Mouse (Mus musculus) kidney, postnatal 25 days (tissue): ENCODE results near the gene Abca4.

ENCODE experiments used
- DNase-seq, 2 experiments: peaks; one replicate each; pipeline ENCODE4 v3.0.0; 2021; ENCODE audit warnings: mixed read lengths in 2 of 2

Abca4 gene

DNA sequence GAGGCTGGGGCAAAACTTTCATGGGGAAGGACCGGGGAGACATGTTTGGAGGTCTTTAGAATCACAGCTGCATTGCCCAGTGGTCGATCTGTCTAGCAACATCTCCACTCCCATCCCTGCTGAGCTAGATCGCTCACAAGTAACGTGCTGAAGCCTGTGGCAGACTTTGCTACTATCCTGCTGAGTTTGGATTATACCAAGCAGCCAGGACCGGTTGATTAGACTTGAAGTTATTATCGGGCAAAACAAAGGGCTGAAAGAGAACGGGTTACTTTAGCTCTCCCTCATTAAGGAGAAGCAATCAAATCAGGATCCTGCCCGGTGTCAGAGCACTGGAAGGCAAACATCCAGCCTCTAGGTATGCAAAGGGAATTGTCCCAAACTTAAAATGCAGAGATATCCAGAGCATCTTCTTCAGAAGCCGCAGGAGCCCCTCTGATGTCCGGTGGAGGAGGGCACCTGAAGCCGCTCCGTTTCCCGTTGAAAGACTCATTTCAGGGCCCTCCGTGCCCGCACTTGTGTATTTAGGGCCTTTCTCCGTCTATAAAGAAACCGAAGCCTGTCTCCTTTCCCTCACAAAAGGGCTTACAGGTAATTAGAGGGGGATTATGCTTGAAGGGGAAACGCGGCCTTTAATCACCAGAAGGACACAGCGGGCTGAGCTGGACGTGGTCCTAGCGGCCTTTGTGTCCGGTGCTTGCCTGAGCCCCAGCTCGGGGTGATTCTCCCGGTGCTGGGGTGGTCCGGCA lies at the start of gene Abca4:
Gene Abca4, plus strand, starts transcription at position 645 of the 749 bp plus-strand sequence.
- DNase-seq = peak in 1 of 2 experiments; percentile 41

- DNase-seq = no peak
Observed at GRCm38 (mm10) chr3:121995125-121995524, 49.1 kb upstream of the Abca4 start.

- no peak for DNase-seq
Observed at GRCm38 (mm10) chr3:121999934-122000333, 44.3 kb upstream of the Abca4 start.

DNA sequence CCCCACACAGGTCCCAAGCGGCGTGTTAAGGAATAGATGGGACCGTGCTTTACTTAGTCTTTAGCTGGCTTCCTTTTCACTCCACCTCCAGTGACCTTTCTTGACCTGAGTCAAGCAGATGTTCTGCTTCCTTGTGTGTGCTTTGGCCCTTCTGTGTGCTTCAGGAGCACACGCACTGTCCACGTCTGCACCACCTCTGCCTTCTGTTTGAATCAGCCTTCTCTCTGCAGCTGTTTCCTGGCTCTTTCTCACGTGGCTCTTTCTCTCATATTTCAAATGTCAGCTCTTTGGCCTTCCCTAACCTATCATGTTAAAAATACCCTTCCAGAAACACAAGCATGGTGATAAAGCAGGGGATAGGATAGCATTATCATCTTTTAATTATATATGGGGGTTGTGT lies 42.7 kb upstream of the Abca4 start:
- DNase-seq = no peak

- DNase-seq = no peak
Observed at GRCm38 (mm10) chr3:122009818-122010217, 34.4 kb upstream of the Abca4 start.

GRCm38 (mm10) chr3:122010292-122010691 lies 34.0 kb upstream of the Abca4 start:
- no peak for DNase-seq

DNA sequence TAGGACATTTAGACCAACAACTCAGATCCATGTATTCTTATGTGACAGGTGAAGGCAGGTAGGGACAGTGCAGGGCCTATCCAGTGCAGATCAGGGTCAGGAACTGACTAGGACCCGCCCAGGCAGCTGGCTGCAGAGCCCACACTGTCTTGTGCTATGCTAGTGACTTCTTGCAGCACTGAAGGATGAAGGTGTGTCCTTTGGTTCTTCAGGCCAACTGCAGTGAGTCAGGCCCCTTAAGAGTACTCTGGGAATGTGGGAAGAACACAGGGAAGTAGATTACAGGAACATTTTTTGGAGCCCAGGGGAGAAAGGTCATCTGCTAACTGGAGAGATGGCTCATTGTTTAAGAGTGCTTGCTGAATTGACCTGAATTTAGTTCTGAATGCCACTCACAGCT lies 31.8 kb upstream of the Abca4 start:
- no peak for DNase-seq

DNA sequence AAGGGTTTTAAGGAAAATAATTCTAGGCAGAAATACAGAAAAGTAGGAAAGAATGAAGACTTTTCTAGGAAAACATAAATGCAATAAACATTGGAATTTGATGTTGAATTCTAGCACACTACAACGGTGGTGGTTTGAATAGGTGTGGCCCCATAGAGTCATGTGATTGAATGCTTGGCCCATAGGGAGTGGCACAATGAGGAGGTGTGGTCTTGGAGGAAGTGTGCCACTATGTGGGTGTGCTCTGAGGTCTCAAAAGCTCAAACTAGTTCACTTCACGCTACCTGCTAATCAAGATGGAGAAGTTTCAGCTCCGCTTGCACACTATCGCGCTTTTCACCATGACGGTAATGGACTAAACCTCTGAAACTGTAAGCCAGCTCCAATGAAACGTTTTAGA lies 25.8 kb upstream of the Abca4 start:
- no peak for DNase-seq

GRCm38 (mm10) chr3:122019159-122019558 lies 25.1 kb upstream of the Abca4 start:
- DNase-seq = no peak

DNA sequence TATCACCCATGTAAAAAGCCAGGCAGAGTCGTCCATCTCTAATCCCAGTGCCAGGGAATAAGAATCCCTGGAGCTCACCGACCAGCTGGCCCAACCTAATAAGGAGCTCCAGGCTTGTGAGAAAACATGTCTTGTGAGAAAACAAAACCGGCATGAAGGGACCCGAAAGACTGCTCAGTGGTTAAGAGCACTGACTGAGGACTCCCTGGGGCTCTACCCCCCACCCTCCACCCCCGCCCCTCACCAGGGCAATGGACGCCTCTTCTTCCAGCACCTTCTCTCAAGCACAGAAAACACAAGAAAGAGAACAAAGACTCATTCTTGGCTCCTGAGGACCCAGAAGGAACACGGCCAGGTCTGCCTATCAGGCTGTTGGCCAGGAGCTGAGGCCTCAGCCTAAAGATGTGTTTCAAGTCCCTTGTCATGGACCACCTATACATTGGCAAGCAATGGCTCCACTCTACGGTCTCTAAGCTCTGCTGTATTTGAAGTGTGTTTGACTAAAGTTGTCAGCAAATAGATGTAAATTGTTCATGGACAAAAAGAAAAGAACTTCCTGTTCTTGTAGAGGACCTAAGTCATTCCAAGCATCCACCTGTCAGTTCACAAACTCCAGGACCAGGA lies 23.1 kb upstream of the Abca4 start:
- DNase-seq = no peak

DNA sequence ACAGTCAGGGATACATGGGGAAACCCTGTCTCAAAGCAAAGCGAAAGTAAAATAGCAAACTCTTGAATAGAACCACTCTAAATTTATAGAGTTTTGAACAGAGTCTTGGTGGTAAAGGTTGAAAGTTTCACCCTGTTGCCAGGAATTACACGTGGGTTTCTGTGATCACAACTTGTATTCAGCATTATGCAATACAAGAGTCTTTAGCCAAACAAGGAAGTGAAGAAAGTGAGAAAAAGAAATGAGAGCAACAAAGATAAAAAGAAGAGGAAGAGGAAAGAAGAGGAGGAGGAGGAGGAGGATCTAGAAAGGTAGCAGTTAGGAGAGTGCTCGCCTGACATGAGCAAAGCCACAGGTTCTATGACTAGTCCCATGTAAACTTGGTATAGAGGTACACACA lies 21.9 kb upstream of the Abca4 start:
- no peak for DNase-seq

DNA sequence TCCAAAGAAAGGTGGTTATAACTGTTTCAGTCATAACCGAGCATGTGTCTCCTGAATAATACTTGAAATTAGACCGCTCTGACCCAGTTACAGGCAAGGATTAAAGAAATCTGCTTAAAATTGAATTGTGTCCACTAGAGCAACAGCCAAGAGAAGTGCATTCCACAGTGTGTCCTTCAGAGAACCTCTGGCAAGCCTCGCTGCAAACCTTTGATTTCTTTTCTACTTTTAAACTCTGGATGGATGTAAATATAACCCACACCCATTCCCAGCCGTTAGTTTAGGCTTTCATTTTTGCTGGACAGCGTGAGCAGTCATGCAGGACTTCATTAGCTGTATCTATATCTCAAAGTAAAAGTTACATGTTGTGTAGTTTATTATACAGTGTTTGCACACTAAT lies 17.6 kb upstream of the Abca4 start:
- DNase-seq = no peak

GRCm38 (mm10) chr3:122027776-122028175 lies 16.5 kb upstream of the Abca4 start:
- DNase-seq = no peak

DNA sequence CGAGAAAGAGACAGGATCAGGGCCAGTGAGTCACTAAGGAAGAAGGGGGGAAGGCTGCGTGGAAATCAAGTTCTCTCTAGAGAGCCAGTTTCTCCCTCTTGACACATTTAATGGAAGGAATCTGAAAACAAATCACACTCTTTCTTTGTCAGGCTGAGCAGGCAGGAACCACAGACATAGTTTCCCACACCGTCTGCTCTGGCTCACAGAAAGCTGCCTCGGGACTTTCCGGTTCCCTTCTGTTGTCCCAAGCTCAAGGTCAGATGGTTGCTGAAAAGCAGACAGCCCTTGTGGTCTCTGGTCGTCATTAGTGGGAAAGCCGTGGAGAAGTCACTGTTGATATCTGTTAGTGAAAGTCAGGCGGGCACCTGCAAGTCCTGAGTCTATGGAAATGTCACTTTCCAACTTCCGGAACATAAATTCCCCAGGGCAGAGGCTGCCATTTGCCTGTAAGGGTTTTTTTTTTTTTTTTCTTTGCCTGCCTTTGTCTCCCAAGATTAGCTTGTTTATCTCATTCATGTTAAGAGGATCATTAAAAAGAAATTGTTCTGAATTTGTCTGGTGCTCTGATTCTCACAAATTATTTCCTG lies 10.9 kb upstream of the Abca4 start:
- DNase-seq = peak; percentile 40 to 54

- peak in 1 of 2 experiments; percentile 51 for DNase-seq
Observed at GRCm38 (mm10) chr3:122034240-122034639, 10.0 kb upstream of the Abca4 start.

DNA sequence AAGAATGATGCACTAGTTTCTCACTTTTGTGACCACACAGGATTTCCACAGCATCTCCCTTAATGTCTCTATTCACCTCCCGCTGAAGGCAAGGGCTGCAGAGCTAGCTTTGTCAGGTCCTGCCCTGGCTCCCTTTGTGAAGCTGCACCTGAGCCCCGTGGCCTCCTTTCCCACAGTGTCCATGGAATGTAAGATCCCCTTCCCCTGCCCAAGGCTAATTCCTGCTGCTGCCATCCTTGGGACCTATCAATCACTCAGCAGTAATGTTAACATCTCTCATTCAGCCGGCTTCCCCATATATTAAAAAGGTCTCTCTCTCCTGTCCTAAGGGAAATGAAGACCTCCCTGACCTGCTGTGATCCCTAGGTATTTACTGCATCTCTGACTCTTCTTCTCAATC lies 9.2 kb upstream of the Abca4 start:
- DNase-seq = no peak

DNA sequence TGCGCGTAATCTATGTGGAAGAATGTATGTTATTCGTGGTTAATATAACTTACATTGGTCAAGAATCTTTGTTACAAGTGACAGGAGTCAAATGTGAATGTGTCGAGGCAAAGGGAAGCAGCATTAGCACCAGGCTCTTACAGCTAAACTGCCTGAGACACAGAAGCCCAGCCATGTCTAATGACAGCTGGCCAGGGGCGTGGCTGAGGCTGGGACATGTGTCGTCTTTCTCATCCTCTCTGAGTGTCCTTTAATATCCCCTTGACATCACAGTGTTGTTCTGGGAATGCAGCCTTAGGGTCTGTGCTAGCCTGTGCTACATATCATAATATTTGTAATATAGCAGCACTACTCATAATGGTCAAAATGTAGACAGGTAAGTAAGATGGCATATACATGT lies 3.7 kb upstream of the Abca4 start:
- DNase-seq = peak in 1 of 2 experiments; percentile 17

DNA sequence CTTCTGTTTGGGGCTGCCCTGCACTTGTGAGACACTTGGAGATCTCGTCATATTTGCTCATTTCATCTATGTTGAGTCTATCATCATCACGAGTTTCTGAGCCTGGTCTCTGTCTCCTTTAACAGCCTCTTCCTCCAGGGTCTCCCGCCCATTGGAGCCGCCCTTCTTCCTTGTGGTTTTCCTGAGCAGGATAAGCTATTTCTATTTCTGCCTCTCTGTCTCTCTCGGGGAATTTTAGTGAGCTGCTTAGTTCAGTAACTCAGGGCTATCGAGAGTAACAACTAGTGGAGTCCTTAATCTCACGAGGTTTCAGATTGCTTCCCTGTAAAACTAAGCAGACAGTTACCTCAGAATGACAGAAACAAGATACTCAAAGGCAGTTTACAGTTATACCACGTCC lies 1.1 kb upstream of the Abca4 start:
- peak in 1 of 2 experiments; percentile 23 for DNase-seq

DNA sequence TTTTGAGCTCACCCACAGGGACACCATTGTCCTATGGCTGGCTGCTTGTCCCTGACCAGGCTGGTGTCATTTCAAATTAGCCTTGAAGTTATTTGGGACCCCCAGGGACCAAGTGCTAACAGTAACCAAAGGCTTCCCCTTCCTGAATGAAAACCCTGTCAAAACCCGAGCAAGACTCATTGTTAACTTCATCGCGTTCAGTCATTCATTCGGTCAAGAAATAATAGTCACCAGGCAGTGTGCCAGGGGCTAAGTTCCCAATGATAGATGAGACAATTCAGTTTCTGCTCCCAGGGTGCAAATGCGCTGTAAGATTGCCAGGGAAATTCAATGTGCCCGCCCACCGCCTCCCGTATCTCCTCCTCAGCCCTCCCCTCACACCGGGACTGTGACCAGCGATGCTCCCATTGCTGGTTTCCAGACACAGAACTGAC lies 2.0 kb downstream of the Abca4 start:
- DNase-seq = peak; percentile 69 to 75

DNA sequence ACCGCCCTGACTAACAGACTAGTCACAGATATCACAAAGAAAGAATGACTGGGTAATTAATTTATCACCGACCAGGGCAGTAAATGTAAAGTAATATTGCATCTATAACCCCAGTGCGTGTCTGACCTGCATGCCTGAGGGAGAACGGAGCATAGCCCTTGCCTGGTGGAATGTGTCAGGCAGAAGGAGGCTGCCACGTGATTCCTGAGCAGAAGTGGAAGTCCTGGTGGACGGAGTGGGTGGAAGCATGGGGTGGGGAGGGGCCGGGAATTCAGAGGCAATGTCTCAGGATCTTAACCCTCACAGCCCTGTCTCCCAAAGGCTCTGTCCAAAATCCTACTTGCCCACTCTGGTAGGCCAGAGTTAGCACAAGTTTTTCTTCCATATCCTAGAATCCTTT lies 3.2 kb downstream of the Abca4 start:
- DNase-seq = peak; percentile 73 to 86

GRCm38 (mm10) chr3:122047921-122048861 lies 3.9 kb downstream of the Abca4 start:
- DNase-seq = peak; percentile 88 to 90

- DNase-seq = peak in 1 of 2 experiments; percentile 19
Observed at GRCm38 (mm10) chr3:122049158-122049557, 4.9 kb downstream of the Abca4 start.
